Mouse (Mus musculus) heart, postnatal 25 days (tissue): Measurements from ENCODE around the gene Samd14. TPM values are rescaled to one million over a fixed set of nuclear protein-coding genes. Genes with fewer than 3 reads are reported as not detected.
"Not testable (repeated sequence)": the region's sequence is repeated elsewhere in the genome, so short reads cannot be mapped to it uniquely, and the experiment has no call there.

ENCODE experiments used
- DNase-seq: peaks from one replicate; pipeline ENCODE4 v3.0.0; 2022; ENCODE audit warnings: low spot score
- intact Hi-C: fragments of 180-260 bp; cut with DNase I; formaldehyde crosslinking; loops from one replicate; pipeline ENCODE4 v1.15.1; 2025
- total RNA-seq, 2 experiments: library from RNA; stranded (reverse); gene quantifications; 2 replicates each; pipeline ENCODE4 v1.2.3; 2021

Gene Samd14
- total RNA-seq, 2 experiments from 2014 or later: 1.2 to 1.5 TPM

- intact Hi-C loops: loop anchor here (2.0 kb wide), 1 partner anchor 63 kb away; no protein-coding TSS in a partner anchor
- no peak for DNase-seq
These were observed 7.9 kb upstream of the Samd14 start for GRCm38 (mm10) chr11:95001584-95002347.

GRCm38 (mm10) chr11:95002705-95003104 is 7.0 kb upstream of the Samd14 start:
- no peak for DNase-seq
- intact Hi-C loops: no loop called here

DNA sequence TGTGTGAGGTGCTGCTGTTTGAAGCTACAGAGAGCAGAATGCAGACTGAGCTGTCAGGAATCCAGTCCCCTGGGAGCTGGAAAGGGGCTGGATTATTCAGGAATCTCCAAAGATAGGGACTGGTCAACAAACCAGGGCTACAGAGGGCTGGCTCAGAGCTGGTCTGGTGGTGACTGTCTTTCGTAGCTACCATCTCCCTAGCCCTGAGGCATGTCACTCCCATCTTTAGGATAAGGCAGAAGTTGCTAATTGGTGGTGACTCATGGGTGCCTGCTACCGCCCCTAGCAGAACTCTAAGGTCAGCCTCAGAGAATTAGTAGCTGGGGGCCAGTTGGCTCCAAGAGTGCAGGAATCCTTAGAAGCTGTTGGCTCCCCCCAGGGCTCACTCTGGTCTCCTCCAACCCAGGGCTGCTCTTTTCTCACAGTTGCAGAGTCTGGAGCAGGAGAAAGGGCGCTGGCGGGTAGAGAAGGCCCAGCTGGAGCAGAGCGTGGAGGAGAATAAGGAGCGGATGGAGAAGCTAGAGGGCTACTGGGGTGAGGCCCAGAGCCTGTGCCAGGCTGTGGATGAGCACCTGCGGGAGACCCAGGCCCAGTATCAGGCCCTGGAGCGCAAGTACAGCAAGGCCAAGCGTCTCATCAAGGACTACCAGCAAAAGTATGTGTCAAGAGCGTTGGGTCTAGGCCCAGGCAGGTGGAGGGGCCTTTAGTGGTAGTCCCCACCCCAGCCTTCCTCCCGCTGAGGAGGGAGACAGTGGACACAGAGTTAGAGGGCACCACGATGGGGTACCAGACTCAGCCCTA is 5.3 kb upstream of the Samd14 start:
- DNase-seq: no peak

GRCm38 (mm10) chr11:95004937-95005198 is 4.8 kb upstream of the Samd14 start:
- no peak for DNase-seq
- intact Hi-C loops: no loop called here

More for the DNA sequence above, 5.3 kb upstream of the Samd14 start:
- intact Hi-C loops: no loop called here

GRCm38 (mm10) chr11:95006038-95006437 is 3.6 kb upstream of the Samd14 start:
- intact Hi-C loops: no loop called here
- DNase-seq: no peak

DNA sequence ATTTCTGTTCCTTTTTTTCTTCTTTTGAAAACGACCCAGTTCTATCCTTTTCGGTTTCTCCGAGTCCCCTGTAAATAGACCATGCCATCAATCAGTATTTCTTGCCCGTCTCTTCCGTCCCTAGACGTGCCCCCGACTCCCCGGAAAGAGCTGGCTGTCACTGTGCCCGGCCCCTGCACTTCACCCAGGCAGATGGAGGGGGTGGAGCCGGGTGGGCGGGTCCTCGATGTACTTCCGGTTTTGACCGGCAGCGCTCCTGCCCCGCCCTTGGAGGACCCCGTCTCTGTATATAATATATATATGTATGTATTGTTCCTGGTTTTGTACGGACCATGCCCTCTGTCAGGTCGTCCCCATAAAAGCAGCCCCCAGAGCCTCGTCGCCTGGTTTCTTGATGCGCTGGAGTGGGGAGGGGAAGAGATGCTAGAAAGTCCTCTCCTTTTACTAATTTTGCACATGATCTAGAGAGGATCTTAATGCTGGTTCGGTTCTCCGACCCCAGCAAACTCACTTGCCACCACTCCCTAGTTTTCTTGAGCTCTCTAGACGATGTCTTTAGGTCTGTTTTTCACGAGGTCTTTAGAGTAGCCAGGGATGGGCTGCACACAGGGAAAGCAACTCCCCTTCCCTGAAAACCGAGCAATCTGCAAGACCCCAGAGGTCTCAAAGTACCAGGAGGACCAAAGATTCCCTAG is 3.0 kb upstream of the Samd14 start:
- no peak for DNase-seq
- intact Hi-C loops: no loop called here

DNA sequence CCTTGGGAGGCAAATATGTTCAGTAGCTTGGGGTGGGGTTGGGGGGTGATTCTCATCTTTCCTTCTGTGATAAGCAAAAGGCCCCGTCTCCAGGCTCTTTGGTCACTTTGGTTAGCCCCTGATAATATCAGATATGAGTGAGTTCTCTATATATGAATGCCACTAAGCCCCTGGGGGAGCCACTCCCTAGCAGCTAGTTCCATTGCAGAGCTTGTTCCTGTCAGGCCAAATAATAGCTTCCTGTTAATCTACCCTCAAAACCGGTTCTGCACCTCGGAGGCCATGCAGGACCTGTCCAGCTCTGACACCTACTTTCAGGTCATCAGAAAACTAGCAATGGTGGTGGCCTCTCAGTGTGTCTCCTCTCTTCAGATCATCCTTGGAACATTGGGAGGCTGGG is 2.3 kb upstream of the Samd14 start:
- DNase-seq: no peak
- intact Hi-C loops: no loop called here

DNA sequence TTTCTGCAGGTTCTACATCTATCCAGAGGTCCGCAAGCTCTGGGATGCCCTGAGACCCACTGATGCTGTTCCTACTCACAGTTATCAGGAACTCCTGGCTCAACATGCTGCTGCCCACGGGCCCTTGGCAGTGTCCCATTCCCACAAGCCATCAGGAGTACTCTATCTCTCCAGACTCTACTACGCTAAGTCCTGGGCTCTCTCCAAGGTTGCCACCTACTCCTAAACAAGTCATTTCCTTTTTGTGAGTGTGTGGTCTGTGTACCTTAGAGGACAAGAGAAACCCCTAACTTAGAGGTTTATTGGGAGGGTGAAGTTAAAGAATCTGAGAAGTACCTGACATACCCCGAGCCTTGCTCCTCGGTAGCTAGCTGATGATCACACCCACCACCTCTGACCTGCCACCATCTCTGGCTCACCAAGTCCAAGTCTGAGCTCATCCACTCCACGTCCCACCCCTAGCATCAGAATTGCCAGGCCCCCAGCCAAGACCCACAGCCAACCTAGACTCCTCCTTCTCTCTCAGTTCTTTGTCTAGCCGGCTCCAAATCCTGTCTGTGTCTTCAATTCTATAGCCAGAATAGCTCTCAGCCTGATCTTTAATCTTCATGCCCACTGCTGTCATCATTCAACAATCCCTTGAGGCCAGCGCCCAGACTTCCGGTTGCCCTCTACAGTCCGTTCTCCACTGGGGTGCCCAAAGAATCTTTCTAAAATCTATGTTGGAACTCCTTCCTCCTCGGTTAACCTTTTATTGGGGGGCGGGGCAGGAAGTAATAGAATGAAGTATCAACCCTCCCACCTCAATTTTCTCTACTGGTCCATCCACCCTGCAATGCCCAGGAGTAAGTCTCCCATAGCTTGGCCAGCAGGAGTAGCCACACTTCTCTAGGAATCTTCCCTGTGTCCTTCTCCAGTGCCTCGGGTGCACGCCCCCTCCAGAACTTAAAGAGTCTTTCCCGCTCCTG is 734 bp upstream of the Samd14 start:
- intact Hi-C loops: no loop called here
- DNase-seq: no peak

- no peak for DNase-seq
- intact Hi-C loops: no loop called here
These were observed 561 bp downstream of the Samd14 start for GRCm38 (mm10) chr11:95010141-95010739.

GRCm38 (mm10) chr11:95010841-95011403 is 1.2 kb downstream of the Samd14 start:
- DNase-seq, intact Hi-C loops: not testable (repeated sequence)

- DNase-seq: no peak
- intact Hi-C loops: no loop called here
These were observed 1.7 kb downstream of the Samd14 start for GRCm38 (mm10) chr11:95011416-95011815.

- no peak for DNase-seq
- intact Hi-C loops: no loop called here
These were observed 2.4 kb downstream of the Samd14 start for GRCm38 (mm10) chr11:95012075-95012474.

GRCm38 (mm10) chr11:95012487-95012886 is 2.8 kb downstream of the Samd14 start:
- intact Hi-C loops: no loop called here

GRCm38 (mm10) chr11:95015484-95015883 is 5.8 kb downstream of the Samd14 start:
- intact Hi-C loops: no loop called here
- DNase-seq: no peak

More at GRCm38 (mm10) chr11:95012487-95012886, 2.8 kb downstream of the Samd14 start:
- no peak for DNase-seq

DNA sequence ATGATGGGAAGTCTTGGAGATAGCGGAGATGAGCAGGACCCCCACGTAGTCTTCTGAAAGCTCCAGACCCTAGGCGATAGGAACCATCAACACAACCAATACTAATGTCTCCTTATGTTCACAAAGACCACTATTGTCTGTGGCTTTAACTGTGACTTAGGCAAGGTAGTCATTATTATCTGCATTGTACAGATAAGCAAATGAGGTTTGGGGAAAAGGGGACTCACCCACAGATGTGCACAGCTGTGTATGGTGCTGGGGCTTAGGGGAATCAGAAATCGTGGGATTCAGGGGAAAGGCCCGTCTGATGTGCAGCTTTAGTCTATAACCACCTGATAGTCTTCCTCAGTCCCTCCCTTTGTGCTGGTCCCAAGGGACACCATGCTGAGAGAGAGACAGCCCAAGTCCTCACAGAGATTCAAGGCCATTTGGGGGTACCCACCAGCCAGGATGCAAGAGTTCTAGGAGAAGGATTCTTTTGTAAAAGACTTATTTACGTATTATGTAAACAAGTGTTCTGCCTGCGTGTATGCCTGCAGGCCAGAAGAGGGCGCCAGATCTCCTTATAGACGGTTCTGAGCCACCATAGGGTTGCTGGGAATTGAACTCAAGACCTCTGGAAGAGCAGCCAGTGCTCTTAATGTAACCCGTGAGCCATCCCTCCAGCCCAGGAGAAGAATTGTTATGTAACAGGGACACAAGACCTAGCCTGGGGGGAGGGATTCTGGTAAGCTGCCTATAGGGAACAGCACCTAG is 12.7 kb downstream of the Samd14 start:
- no peak for DNase-seq
- intact Hi-C loops: no loop called here

DNA sequence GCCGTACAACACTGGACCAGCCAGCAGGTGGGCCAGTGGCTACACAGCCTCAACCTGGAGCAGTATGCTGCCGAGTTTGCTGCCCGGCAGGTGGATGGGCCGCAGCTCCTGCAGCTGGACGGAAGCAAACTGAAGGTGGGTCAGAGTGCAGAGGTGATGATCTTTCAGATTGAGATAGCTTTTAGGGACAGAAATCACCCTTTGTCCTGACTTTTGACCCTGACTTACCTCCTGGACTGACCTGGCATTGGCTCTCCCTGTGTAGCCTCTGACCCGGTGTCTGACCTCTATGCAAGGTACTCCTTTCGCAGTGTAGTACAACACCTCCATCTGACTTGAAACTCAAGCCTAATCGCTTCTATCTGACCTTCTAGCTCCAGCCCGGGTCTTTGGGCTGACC is 13.8 kb downstream of the Samd14 start:
- no peak for DNase-seq
- intact Hi-C loops: no loop called here

DNA sequence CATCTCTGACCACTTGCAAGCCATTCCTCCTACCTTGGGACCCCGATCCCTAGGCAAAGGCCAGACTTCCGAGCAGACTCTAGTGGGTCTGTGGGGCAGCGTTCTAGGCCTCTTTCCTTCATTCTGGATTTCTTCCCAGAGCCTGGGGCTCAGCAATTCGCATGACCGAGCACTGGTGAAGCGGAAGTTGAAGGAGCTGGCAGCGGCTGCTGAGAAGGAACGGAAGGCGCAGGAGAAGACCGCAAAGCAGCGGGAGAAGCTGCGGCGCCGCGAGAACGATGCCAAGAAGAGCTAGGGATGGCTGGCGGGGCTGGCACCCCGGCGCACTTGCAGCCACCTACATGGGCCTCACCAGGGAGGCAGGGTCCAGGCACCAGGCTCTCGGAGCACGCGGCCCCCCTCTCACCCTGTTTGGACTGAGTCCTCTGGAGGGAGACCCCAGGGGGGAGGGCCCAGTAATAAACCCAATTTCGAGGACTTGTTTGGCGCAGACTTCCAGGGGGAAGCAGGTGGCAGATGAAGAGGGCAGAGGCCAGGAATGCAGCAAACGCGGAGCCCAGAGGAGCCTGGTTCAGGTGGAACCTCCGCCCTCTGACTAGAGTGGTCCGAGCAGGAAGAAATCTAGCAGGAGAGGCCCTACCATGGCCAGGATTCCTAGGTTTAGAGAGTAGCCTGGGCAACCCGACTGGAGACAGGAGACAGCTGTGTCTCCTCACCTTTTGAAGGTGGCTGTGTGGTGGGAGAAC is 14.9 kb downstream of the Samd14 start:
- DNase-seq: no peak
- intact Hi-C loops: no loop called here
